Mouse (Mus musculus) ES-E14 (cell line): ENCODE data around the gene Nwd2. TPM values are rescaled to one million over a fixed set of nuclear protein-coding genes. Genes with fewer than 3 reads are reported as not detected.

ENCODE experiments used
- DNase-seq: peaks from one replicate; pipeline ENCODE4 v3.0.0-alpha.2; 2013; ENCODE audit warnings: low read depth, low spot score
- H3K27ac ChIP-seq: 2 replicates; pipeline ENCODE4 v1.5.1; 2012; ENCODE audit warnings: low read depth, mild to moderate bottlenecking, low read length, moderate library complexity, mixed read lengths; ENCODE audit not compliant: poor library complexity, insufficient read depth, severe bottlenecking
- H3K36me3 ChIP-seq: 2 replicates; pipeline ENCODE4 v1.6.1; 2012; ENCODE audit warnings: mild to moderate bottlenecking, low read length, moderate library complexity, mixed read lengths; ENCODE audit not compliant: control insufficient read depth, poor library complexity, insufficient read depth, severe bottlenecking
- H3K4me1 ChIP-seq, 2 experiments: fragments of 150-350 bp in 1 of 2; sonication (generic) in 1 of 2; 2 replicates each; pipeline ENCODE4 v1.6.1; 2012; ENCODE audit warnings: low read length in 2 of 2, mild to moderate bottlenecking in 1 of 2, mixed read lengths in 1 of 2; ENCODE audit not compliant: control insufficient read depth in 2 of 2, insufficient read depth in 2 of 2, poor library complexity in 1 of 2
- H3K4me3 ChIP-seq, 2 experiments: fragments of 150-350 bp in 1 of 2; sonication (generic) in 1 of 2; 2 replicates each; pipeline ENCODE4 v1.5.1; 2012; ENCODE audit warnings: low read length in 2 of 2, low read depth in 1 of 2, mild to moderate bottlenecking in 1 of 2, mixed read lengths in 1 of 2; ENCODE audit not compliant: insufficient read depth in 1 of 2, poor library complexity in 1 of 2, severe bottlenecking in 1 of 2
- H3K9ac ChIP-seq: 2 replicates; pipeline ENCODE4 v1.6.1; 2012; ENCODE audit warnings: low read depth, mild to moderate bottlenecking, low read length, mixed read lengths; ENCODE audit not compliant: poor library complexity, insufficient read depth, severe bottlenecking
- H3K9me3 ChIP-seq: fragments of 150-350 bp; sonication (generic); 2 replicates; pipeline ENCODE4 v1.6.1; 2012; ENCODE audit warnings: low read depth, mild to moderate bottlenecking, low read length; ENCODE audit not compliant: control insufficient read depth, insufficient read depth
- CHD2 ChIP-seq: IDR thresholded peaks from 2 replicates; pipeline ENCODE4 v1.6.1; 2014; ENCODE audit warnings: mild to moderate bottlenecking, low read depth, low read length, inconsistent platforms
- HCFC1 ChIP-seq: IDR thresholded peaks from 2 replicates; pipeline ENCODE4 v1.6.1; 2012; ENCODE audit warnings: low read length, inconsistent platforms, borderline replicate concordance; ENCODE audit not compliant: insufficient read depth
- MAFK ChIP-seq: IDR thresholded peaks from 2 replicates; pipeline ENCODE4 v1.6.1; 2014; ENCODE audit warnings: mild to moderate bottlenecking, low read depth, low read length, inconsistent platforms; ENCODE audit not compliant: insufficient read depth
- ZC3H11A ChIP-seq: IDR thresholded peaks from 2 replicates; pipeline ENCODE4 v1.6.1; 2012; ENCODE audit warnings: low read depth, mild to moderate bottlenecking, inconsistent platforms, low read length, borderline replicate concordance
- ZNF384 ChIP-seq: IDR thresholded peaks from 2 replicates; pipeline ENCODE4 v1.6.1; 2012; ENCODE audit warnings: low read depth, low read length, inconsistent platforms
- in situ Hi-C, 2 experiments: fragments of 600-800 bp; cut with MboI; formaldehyde crosslinking; loops; one replicate each; pipeline ENCODE4 v1.15.1; 2025; ENCODE audit warnings: low sequenced_read_pairs in 2 of 2, inconsistent platforms in 1 of 2; ENCODE audit not compliant: unreplicated experiment in 2 of 2
- total RNA-seq: library from RNA; depleted of rRNA; stranded (reverse); fragments of 300-350 nt; gene quantifications from 2 replicates; pipeline ENCODE4 v1.2.3, GENCODE M21; 2012

The Nwd2 gene
- total RNA-seq, 1 experiment = not detected

- Histone ChIP-seq H3K9ac (no peak overlapping the region), H3K36me3 (no peaks in the 10 kb centered on the region), H3K4me1 (peaks cover 0 to 3% of the 10 kb centered on the region in 2 experiments; a peak in 1 of 4 replicates), H3K4me3 (no peak overlapping the region), H3K27ac (no peak overlapping the region), H3K9me3 (no peaks in the 10 kb centered on the region)
- TF ChIP-seq ZC3H11A (no peak), MAFK (no peak), CHD2 (no peak), HCFC1 (no peak), ZNF384 (no peak)
- in situ Hi-C loops = no loop called here
- no peak for DNase-seq
These were observed 177.0 kb downstream of the Nwd2 start for GRCm38 (mm10) chr5:63825881-63826280.

GRCm38 (mm10) chr5:63827006-63827405 lies 178.1 kb downstream of the Nwd2 start:
- Histone ChIP-seq H3K27ac (no peak overlapping the region), H3K9me3 (no peaks in the 10 kb centered on the region), H3K9ac (no peak overlapping the region), H3K4me1 (peaks cover 0 to 3% of the 10 kb centered on the region in 2 experiments; a peak in 1 of 4 replicates), H3K36me3 (no peaks in the 10 kb centered on the region), H3K4me3 (no peak overlapping the region)
- DNase-seq = no peak
- in situ Hi-C loops = no loop called here
- TF ChIP-seq HCFC1 (no peak), ZC3H11A (no peak), CHD2 (no peak), ZNF384 (no peak), MAFK (no peak)

GRCm38 (mm10) chr5:63827415-63828053 lies 178.6 kb downstream of the Nwd2 start:
- Histone ChIP-seq H3K9me3 (no peaks in the 10 kb centered on the region), H3K27ac (no peak overlapping the region), H3K4me3 (no peak overlapping the region), H3K36me3 (no peaks in the 10 kb centered on the region), H3K9ac (no peak overlapping the region), H3K4me1 (peaks cover 0 to 3% of the 10 kb centered on the region in 2 experiments; a peak in 1 of 4 replicates)
- no peak for DNase-seq
- TF ChIP-seq MAFK = no peak
- TF ChIP-seq CHD2 = no peak
- no peak for TF ChIP-seq HCFC1
- TF ChIP-seq ZC3H11A = no peak
- no peak for TF ChIP-seq ZNF384
- in situ Hi-C loops = no loop called here

GRCm38 (mm10) chr5:63828380-63829185 lies 179.7 kb downstream of the Nwd2 start:
- DNase-seq = no peak
- no peak overlapping the region for H3K27ac ChIP-seq
- in situ Hi-C loops = no loop called here

More at GRCm38 (mm10) chr5:63828380-63829185, 179.7 kb downstream of the Nwd2 start:
- Histone ChIP-seq H3K36me3 (no peaks in the 10 kb centered on the region), H3K4me1 (peaks cover 0 to 3% of the 10 kb centered on the region in 2 experiments; a peak in 1 of 4 replicates), H3K4me3 (no peak overlapping the region), H3K9me3 (no peaks in the 10 kb centered on the region), H3K9ac (no peak overlapping the region)
- TF ChIP-seq ZC3H11A = no peak
- no peak for TF ChIP-seq ZNF384
- no peak for TF ChIP-seq CHD2
- TF ChIP-seq HCFC1 = no peak
- no peak for TF ChIP-seq MAFK
